Mouse (Mus musculus) heart, adult 2 months (tissue): Measurements from ENCODE around the gene Itpkb.
A peak's percentile ranks its signal among the peaks of the same experiment; 100 is the strongest.

ENCODE experiments used
- CTCF ChIP-seq: fragments of 200-600 bp; IDR thresholded peaks from 2 replicates; pipeline ENCODE4 v1.8.1; 2022; ENCODE audit warnings: antibody characterized with exemption, mild to moderate bottlenecking, moderate library complexity
- EP300 ChIP-seq: fragments of 200-500 bp; IDR thresholded peaks from 2 replicates; pipeline ENCODE4 v1.6.1; 2011; ENCODE audit warnings: low read depth, low read length, control low read depth; ENCODE audit not compliant: insufficient read depth
- POLR2A ChIP-seq: fragments of 200-500 bp; IDR thresholded peaks from 2 replicates; pipeline ENCODE4 v1.6.1; 2011; ENCODE audit warnings: mild to moderate bottlenecking, low read depth, low read length, control low read depth; ENCODE audit not compliant: insufficient read depth

- TF ChIP-seq EP300 (peak; percentile 61), POLR2A (peak; percentile 55; the same call in 1 of the 2 replicates), CTCF (peak; percentile 49)
Observed at GRCm38 (mm10) chr1:180365180-180365810, 35.0 kb downstream of the Itpkb start.
